Mouse (Mus musculus): ENCODE results near the gene Tradd.

DNA sequence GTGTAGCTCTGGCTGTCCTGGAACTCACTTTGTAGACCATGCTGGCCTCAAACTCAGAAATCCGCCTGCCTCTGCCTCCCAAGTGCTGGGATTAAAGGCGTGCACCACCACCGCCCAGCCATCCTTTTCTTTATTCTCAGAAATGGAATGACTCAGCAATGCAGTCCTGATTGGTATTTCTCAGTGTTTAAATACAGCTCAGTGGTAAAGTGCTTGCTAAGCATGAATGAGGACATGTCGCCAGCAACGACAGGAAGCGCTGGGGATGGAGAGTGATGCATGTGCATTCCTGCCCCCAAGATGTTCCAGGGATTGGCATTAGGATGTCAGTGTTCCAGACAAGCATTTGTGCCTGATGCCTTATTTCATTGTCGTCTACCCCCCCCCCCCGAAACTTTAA is 39.0 kb upstream of the Tradd start:
- TF ChIP-seq GATA1 (IDR thresholded peaks at IDR 0.05; ENCODE audit: borderline replicate concordance, low read length) (no peak), FLI1 (IDR thresholded peaks at IDR 0.05; ENCODE audit: low read length) (no peak)
